Mouse (Mus musculus) hindbrain, postnatal 0 days (tissue): Measurements from ENCODE around the gene C330007P06Rik. TPM values are rescaled to one million over a fixed set of nuclear protein-coding genes. Genes with fewer than 3 reads are reported as not detected.

Experiments used
- ATAC-seq: fragments of 200-750 bp; cut with Nextera tagmentation; 2 replicates; pipeline ENCODE4 v1.8.0; 2017; ENCODE audit warnings: mild to moderate bottlenecking, moderate TSS enrichment, moderate library complexity
- DNase-seq: peaks from one replicate; pipeline ENCODE4 v3.0.0-alpha.2; 2015; ENCODE audit warnings: low spot score
- H3K27ac ChIP-seq: fragments of 300-500 bp; sonication (generic); 2 replicates; pipeline ENCODE4 v1.5.1; 2014; ENCODE audit warnings: mild to moderate bottlenecking
- H3K27me3 ChIP-seq: fragments of 300-500 bp; sonication (generic); 2 replicates; pipeline ENCODE4 v1.6.1; 2014; ENCODE audit warnings: low read length, mixed read lengths; ENCODE audit not compliant: insufficient read depth
- H3K36me3 ChIP-seq: fragments of 300-500 bp; sonication (generic); 2 replicates; pipeline ENCODE4 v1.6.1; 2014; ENCODE audit warnings: low read length, mixed read lengths; ENCODE audit not compliant: insufficient read depth
- H3K4me1 ChIP-seq: fragments of 300-500 bp; sonication (generic); 2 replicates; pipeline ENCODE4 v1.6.1; 2014; ENCODE audit warnings: antibody characterized with exemption, low read length, mixed read lengths; ENCODE audit not compliant: insufficient read depth
- H3K4me2 ChIP-seq: fragments of 300-500 bp; sonication (generic); 2 replicates; pipeline ENCODE4 v1.6.1; 2014; ENCODE audit warnings: low read depth, mild to moderate bottlenecking, low read length, moderate library complexity, mixed read lengths
- H3K4me3 ChIP-seq: fragments of 300-500 bp; sonication (generic); 2 replicates; pipeline ENCODE4 v1.5.1; 2014; ENCODE audit warnings: low read length
- H3K9ac ChIP-seq: fragments of 300-500 bp; sonication (generic); replicated peaks from 2 replicates; pipeline ENCODE4 v1.6.1; 2014; ENCODE audit warnings: mild to moderate bottlenecking, low read length, moderate library complexity, mixed read lengths
- H3K9me3 ChIP-seq: fragments of 300-500 bp; sonication (generic); 2 replicates; pipeline ENCODE4 v1.6.1; 2016; ENCODE audit warnings: low read length, mixed read lengths
- CTCF ChIP-seq: IDR thresholded peaks from 2 replicates; pipeline ENCODE4 v1.5.1; 2016; ENCODE audit warnings: antibody characterized with exemption, control low read depth, low read depth
- WGBS: fragments of 180-500 bp; shearing (Covaris S2); extraction: QIAGEN DNeasy Blood & Tissue Kit; methylation state at CpG from one replicate; pipeline ENCODE4 v1.1.7; 2014; 5-methylcytosine and 5-hydroxymethylcytosine counted together
- polyA plus RNA-seq: library from polyadenylated mRNA; unstranded; fragments of >200 nt; fragmentation: Nextera tagmentation; extraction: Ambion mirVana; gene quantifications from 2 replicates; pipeline ENCODE4 v1.2.1, GENCODE M21; 2015
- total RNA-seq: library from RNA; depleted of rRNA; stranded (reverse); fragments of >200 nt; gene quantifications from 2 replicates; pipeline ENCODE4 v1.2.3, GENCODE M21; 2014; rRNA removed

C330007P06Rik gene
- total RNA-seq (20.5 and 26.8 TPM in 2 replicates), polyA plus RNA-seq (20.5 and 21.5 TPM in 2 replicates)

DNA sequence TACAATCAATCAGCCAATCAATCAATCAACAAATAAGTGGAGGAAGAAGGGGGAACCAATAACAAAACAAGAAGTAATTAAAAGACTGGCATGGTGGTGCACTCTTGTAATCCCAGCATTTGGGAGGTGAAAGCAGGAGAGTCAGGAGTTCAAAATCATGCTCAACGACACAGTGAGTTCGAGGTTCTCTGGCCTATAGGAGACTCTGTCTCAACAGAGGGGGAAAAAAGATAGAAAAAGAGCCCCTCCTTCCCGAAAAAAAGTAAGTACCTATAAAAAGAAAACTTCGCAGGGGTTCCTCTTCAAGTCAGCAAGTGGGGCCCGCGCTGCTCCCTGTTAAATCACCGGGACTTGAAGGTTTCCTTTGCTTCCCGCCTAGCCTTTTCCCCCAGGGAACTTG, at the start of gene C330007P06Rik, which contains the start of gene Ube2a:
Gene C330007P06Rik, minus strand, starts transcription at position 347 of the 400 bp plus-strand sequence.
Gene Ube2a, plus strand, starts transcription at position 136 of the 400 bp plus-strand sequence.
- Histone ChIP-seq H3K27ac (peak within 1 kb of the TSS; percentile 68; the same call in 1 of the 2 replicates), H3K36me3 (no peaks in the 10 kb centered on the region), H3K4me2 (peak within 1 kb of the TSS; percentile 59), H3K27me3 (no peaks in the 10 kb centered on the region), H3K4me3 (peak within 1 kb of the TSS; percentile 65), H3K9ac (peak within 1 kb of the TSS; percentile 66), H3K9me3 (no peaks in the 10 kb centered on the region), H3K4me1 (no peaks in the 10 kb centered on the region)
- ATAC-seq = no peak
- WGBS = 42% methylated on average over 8 of the region's 8 CpGs
- DNase-seq = no peak
- TF ChIP-seq CTCF = no peak

- Histone ChIP-seq H3K4me2 (no peak overlapping the region), H3K27me3 (no peaks in the 10 kb centered on the region), H3K4me1 (no peaks in the 10 kb centered on the region), H3K9me3 (no peaks in the 10 kb centered on the region), H3K36me3 (no peaks in the 10 kb centered on the region), H3K4me3 (no peak overlapping the region), H3K9ac (no peak overlapping the region), H3K27ac (no peak overlapping the region)
- TF ChIP-seq CTCF = no peak
- WGBS = 85% methylated on average over 4 of the region's 4 CpGs
- DNase-seq = no peak
- no peak for ATAC-seq
These were observed 47.4 kb upstream of the C330007P06Rik start for GRCm38 (mm10) chrX:36921346-36921745.

DNA sequence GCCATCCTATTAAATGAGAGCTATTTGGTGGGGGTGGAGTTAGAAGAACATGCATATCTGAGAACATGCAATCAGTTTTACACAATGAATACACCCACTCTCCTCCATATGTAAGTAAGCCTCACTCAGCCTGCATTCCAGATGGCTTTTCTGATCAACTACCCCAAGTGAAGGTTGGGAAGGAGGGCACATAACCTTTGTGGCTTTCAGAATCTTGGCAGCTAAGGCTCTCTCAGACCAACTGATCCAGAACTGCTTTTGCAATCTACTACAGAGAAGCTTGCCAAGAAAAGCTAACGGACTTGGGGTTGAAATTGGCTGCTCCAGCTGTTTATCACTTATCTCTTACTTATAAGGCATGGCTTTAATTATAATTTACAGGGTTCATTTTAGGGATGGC, 43.8 kb upstream of the C330007P06Rik start:
- Histone ChIP-seq H3K9me3 (no peaks in the 10 kb centered on the region), H3K27me3 (no peaks in the 10 kb centered on the region), H3K36me3 (no peaks in the 10 kb centered on the region), H3K27ac (no peak overlapping the region), H3K4me1 (no peaks in the 10 kb centered on the region), H3K9ac (no peak overlapping the region), H3K4me2 (no peak overlapping the region), H3K4me3 (no peak overlapping the region)
- no peak for TF ChIP-seq CTCF
- DNase-seq (no peak), ATAC-seq (no peak)
- WGBS = 62% methylated on average over 1 of the region's 1 CpGs

- no peaks in the 10 kb centered on the region for H3K9me3 ChIP-seq
- 46% methylated on average over 12 of the region's 12 CpGs for WGBS
- H3K4me3 ChIP-seq = no peak overlapping the region
- TF ChIP-seq CTCF = peak; percentile 65
- H3K4me1 ChIP-seq = no peaks in the 10 kb centered on the region
- H3K27ac ChIP-seq = no peak overlapping the region
- H3K27me3 ChIP-seq = no peaks in the 10 kb centered on the region
- peak; percentile 59 for ATAC-seq
- DNase-seq = peak; percentile 70
- no peak overlapping the region for H3K9ac ChIP-seq
- H3K36me3 ChIP-seq = no peaks in the 10 kb centered on the region
- H3K4me2 ChIP-seq = no peak overlapping the region
These were observed 37.4 kb upstream of the C330007P06Rik start for GRCm38 (mm10) chrX:36911343-36911742.

GRCm38 (mm10) chrX:36906539-36906938, 32.6 kb upstream of the C330007P06Rik start:
- no peak overlapping the region for H3K9ac ChIP-seq
- DNase-seq (peak; percentile 17), ATAC-seq (no peak)
- H3K4me1 ChIP-seq = no peaks in the 10 kb centered on the region
- peak; percentile 50 for TF ChIP-seq CTCF
- H3K27ac ChIP-seq = no peak overlapping the region
- H3K27me3 ChIP-seq = no peaks in the 10 kb centered on the region
- H3K9me3 ChIP-seq = no peaks in the 10 kb centered on the region
- no peak overlapping the region for H3K4me3 ChIP-seq
- 35% methylated on average over 5 of the region's 5 CpGs for WGBS
- H3K4me2 ChIP-seq = no peak overlapping the region
- H3K36me3 ChIP-seq = no peaks in the 10 kb centered on the region

- H3K27me3 ChIP-seq = no peaks in the 10 kb centered on the region
- peak overlapping the region; percentile 56 for H3K9ac ChIP-seq
- ATAC-seq = peak; percentile 94
- H3K4me1 ChIP-seq = no peaks in the 10 kb centered on the region
- no peaks in the 10 kb centered on the region for H3K9me3 ChIP-seq
- 30% methylated on average over 27 of the region's 32 CpGs for whole genome bisulfite sequencing
- H3K4me3 ChIP-seq = peak overlapping the region; percentile 51
- peak; percentile 96 for DNase-seq
- peak overlapping the region; percentile 56 for H3K4me2 ChIP-seq
- 0 out of 2 replicates have a peak, but pooled peaks have one; percentile 10 for TF ChIP-seq CTCF
- no peaks in the 10 kb centered on the region for H3K36me3 ChIP-seq
- peak overlapping the region; percentile 82 for H3K27ac ChIP-seq
These were observed 29.3 kb upstream of the C330007P06Rik start for GRCm38 (mm10) chrX:36903115-36903768.
